Mouse (Mus musculus) limb, embryonic 10.5 days (tissue): ENCODE results near the gene Nmrk1. TPM values are rescaled to one million over a fixed set of nuclear protein-coding genes. Genes with fewer than 3 reads are reported as not detected.

ENCODE experiments used
- DNase-seq: peaks from one replicate; pipeline ENCODE4 v3.0.0-alpha.2; 2017; ENCODE audit warnings: low spot score
- H3K27ac ChIP-seq: fragments of 300-500 bp; sonication (generic); 2 replicates; pipeline ENCODE4 v1.5.1; 2016; ENCODE audit warnings: mild to moderate bottlenecking
- H3K27me3 ChIP-seq: fragments of 300-500 bp; sonication (generic); 2 replicates; pipeline ENCODE4 v1.6.1; 2016; ENCODE audit warnings: low read depth, mild to moderate bottlenecking; ENCODE audit not compliant: poor library complexity, severe bottlenecking
- H3K36me3 ChIP-seq: fragments of 300-500 bp; sonication (generic); 2 replicates; pipeline ENCODE4 v1.6.1; 2016; ENCODE audit warnings: mild to moderate bottlenecking, moderate library complexity
- H3K4me1 ChIP-seq: fragments of 300-500 bp; sonication (generic); 2 replicates; pipeline ENCODE4 v1.6.1; 2016
- H3K4me3 ChIP-seq: fragments of 300-500 bp; sonication (generic); 2 replicates; pipeline ENCODE4 v1.5.1; 2016; ENCODE audit warnings: mild to moderate bottlenecking, moderate library complexity
- H3K9me3 ChIP-seq: fragments of 300-500 bp; sonication (generic); replicated peaks from 2 replicates; pipeline ENCODE4 v1.6.1; 2016; ENCODE audit warnings: mild to moderate bottlenecking
- WGBS: fragments of 180-500 bp; shearing (Covaris S2); methylation state at CpG from one replicate; pipeline ENCODE4 v1.1.7; 2016; 5-methylcytosine and 5-hydroxymethylcytosine counted together
- polyA plus RNA-seq: library from polyadenylated mRNA; unstranded; fragments of >200 nt; fragmentation: Nextera tagmentation; extraction: Ambion mirVana; gene quantifications from 2 replicates; pipeline ENCODE4 v1.2.1, GENCODE M21; 2016

Nmrk1 gene
- polyA plus RNA-seq, 1 experiment from 2014 or later = 9.0 TPM

DNA sequence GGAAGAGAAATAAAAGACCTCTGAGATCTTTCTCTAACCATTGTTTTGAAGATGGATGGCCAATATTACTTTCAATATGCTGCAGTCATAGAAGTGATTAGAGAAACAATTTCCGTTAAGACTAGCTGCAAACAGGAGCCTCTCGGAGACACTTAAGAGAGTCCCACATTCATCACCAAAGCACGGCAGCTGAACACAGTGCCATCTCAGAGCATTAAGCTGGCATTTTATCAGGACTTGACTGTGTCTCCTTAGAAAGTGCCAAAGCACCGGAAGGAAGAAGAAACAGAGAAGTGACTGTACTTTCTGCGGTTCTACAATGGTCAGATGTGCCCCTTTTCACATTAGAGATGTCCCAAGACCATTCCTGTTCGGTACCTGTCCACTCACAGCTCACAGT is 34.0 kb upstream of the Nmrk1 start:
- DNase-seq = no peak
- Histone ChIP-seq H3K36me3 (no peaks in the 10 kb centered on the region), H3K9me3 (no peaks in the 10 kb centered on the region), H3K4me1 (peaks cover 12% of the 10 kb centered on the region), H3K27ac (no peak overlapping the region), H3K27me3 (no peaks in the 10 kb centered on the region), H3K4me3 (no peak overlapping the region)
- WGBS = 87% methylated on average over 6 of the region's 6 CpGs

DNA sequence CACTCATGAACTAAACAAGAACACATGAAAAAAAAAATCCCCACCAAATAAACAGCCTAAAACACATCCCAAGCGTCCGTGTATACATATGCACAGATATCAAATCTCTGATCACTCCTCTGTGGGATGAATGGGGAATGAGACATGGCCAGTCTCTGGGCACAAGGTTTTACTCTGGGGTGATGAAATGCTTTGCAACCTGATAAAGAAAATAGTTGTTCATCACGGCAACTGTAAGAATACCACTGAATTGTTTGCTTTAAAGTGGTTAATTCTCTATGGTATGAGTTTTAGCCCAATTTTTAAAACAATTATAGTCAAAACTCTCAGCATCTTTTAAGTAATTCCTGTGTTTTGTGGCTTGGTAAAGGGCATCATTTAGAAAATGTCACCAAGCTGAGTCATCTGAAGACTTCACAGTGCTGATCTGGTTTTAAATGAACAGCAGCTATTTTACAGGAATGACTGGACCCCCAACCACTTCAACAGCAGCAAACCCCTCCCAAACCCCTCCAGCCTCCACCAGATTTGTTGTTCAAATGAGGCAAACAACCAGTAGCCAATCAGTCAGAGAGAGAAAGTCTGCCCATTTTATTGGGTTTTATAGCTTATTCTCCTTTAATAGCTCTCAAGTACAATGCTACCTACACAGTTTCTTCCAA is 33.4 kb upstream of the Nmrk1 start:
- no peaks in the 10 kb centered on the region for H3K9me3 ChIP-seq
- no peak overlapping the region for H3K27ac ChIP-seq
- H3K36me3 ChIP-seq = no peaks in the 10 kb centered on the region
- DNase-seq = no peak
- 92% methylated on average over 3 of the region's 3 CpGs for WGBS
- no peaks in the 10 kb centered on the region for H3K27me3 ChIP-seq
- H3K4me1 ChIP-seq = peaks cover 18% of the 10 kb centered on the region
- H3K4me3 ChIP-seq = no peak overlapping the region

- H3K36me3 ChIP-seq = no peaks in the 10 kb centered on the region
- H3K27ac ChIP-seq = no peak overlapping the region
- 83% methylated on average over 8 of the region's 8 CpGs for WGBS
- DNase-seq = no peak
- no peak overlapping the region for H3K4me3 ChIP-seq
- peaks cover 23% of the 10 kb centered on the region for H3K4me1 ChIP-seq
- no peaks in the 10 kb centered on the region for H3K27me3 ChIP-seq
- H3K9me3 ChIP-seq = no peaks in the 10 kb centered on the region
These were observed 32.7 kb upstream of the Nmrk1 start for GRCm38 (mm10) chr19:18599051-18599450.

- H3K36me3 ChIP-seq = no peaks in the 10 kb centered on the region
- DNase-seq = no peak
- no peaks in the 10 kb centered on the region for H3K27me3 ChIP-seq
- no peak overlapping the region for H3K4me3 ChIP-seq
- no peak overlapping the region for H3K27ac ChIP-seq
- 94% methylated on average over 5 of the region's 5 CpGs for WGBS
- H3K4me1 ChIP-seq = peaks cover 23% of the 10 kb centered on the region
- H3K9me3 ChIP-seq = no peaks in the 10 kb centered on the region
These were observed 32.1 kb upstream of the Nmrk1 start for GRCm38 (mm10) chr19:18599650-18600049.

DNA sequence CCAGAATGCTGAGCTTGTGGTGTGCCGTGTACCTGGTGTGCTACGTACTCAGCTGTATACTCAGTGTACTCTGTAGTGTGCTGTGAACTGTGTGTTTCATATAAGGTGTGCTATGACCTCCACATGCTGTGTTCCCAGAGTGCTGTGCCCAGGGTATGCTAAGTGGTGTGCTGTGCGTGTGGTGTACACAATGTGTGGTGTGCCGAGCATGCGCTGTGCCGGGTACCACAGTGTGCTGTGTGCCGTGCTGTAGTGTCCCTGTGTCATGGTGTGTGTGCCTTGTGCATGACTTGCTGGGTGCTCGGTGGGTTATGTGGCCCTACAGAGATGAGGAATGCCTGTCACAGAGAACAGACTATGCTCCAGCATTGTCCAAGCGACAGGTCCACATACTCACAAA is 31.1 kb upstream of the Nmrk1 start:
- 96% methylated on average over 9 of the region's 9 CpGs for WGBS
- H3K9me3 ChIP-seq = no peaks in the 10 kb centered on the region
- no peaks in the 10 kb centered on the region for H3K36me3 ChIP-seq
- DNase-seq = no peak
- H3K27ac ChIP-seq = no peak overlapping the region
- H3K27me3 ChIP-seq = no peaks in the 10 kb centered on the region
- H3K4me1 ChIP-seq = peaks cover 23% of the 10 kb centered on the region
- H3K4me3 ChIP-seq = no peak overlapping the region

GRCm38 (mm10) chr19:18603011-18603410 is 28.7 kb upstream of the Nmrk1 start:
- H3K9me3 ChIP-seq = no peaks in the 10 kb centered on the region
- H3K36me3 ChIP-seq = no peaks in the 10 kb centered on the region
- H3K4me3 ChIP-seq = no peak overlapping the region
- 84% methylated on average over 6 of the region's 6 CpGs for WGBS
- no peak for DNase-seq
- no peaks in the 10 kb centered on the region for H3K27me3 ChIP-seq
- H3K4me1 ChIP-seq = peaks cover 35% of the 10 kb centered on the region
- no peak overlapping the region for H3K27ac ChIP-seq

DNA sequence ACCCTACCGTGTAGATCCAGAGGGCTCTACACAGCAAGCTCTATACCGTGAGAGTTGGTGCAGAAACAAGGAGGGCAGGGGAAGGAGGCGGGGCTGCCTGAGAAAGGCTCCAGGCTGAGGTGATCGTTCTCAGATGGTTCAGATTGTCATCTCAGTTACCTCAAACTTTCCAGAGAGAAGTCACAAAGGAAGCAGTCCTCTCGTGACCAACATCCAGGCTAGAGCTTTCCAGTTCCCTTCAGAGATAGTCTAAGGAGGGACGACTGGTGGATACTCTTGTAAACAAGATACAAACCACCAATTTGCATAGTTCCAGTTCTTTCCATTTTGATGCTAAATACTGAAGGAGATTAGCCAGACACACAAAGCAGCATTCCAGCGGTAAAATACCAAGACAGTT is 23.8 kb upstream of the Nmrk1 start:
- no peak for DNase-seq
- H3K27me3 ChIP-seq = no peaks in the 10 kb centered on the region
- 57% methylated on average over 7 of the region's 7 CpGs for WGBS
- no peak overlapping the region for H3K4me3 ChIP-seq
- peaks cover 21% of the 10 kb centered on the region for H3K4me1 ChIP-seq
- H3K27ac ChIP-seq = no peak overlapping the region
- H3K36me3 ChIP-seq = no peaks in the 10 kb centered on the region
- no peaks in the 10 kb centered on the region for H3K9me3 ChIP-seq

DNA sequence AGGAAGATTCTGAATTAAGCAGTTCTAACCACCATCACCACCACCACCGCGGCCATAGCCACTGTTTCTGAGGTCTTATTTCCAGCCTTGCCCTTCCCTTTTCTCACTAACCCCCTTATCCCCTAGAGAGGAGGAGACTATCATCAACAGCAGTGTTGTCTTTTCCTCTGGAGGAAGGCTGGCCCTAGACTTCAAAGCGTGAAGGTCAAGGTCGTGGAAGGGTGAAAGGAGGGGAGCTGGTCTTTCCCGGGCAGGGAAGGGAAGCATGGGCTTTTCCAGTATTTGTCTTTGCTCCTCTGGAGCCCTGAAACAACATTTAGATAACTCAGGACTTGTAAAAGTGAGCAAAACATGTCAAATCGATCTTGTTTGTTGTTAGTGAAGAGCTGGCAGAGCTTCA is 22.8 kb upstream of the Nmrk1 start:
- Histone ChIP-seq H3K27me3 (no peaks in the 10 kb centered on the region), H3K27ac (no peak overlapping the region), H3K36me3 (no peaks in the 10 kb centered on the region), H3K9me3 (no peaks in the 10 kb centered on the region), H3K4me3 (no peak overlapping the region), H3K4me1 (peaks cover 12% of the 10 kb centered on the region)
- DNase-seq = no peak
- 63% methylated on average over 6 of the region's 6 CpGs for WGBS

DNA sequence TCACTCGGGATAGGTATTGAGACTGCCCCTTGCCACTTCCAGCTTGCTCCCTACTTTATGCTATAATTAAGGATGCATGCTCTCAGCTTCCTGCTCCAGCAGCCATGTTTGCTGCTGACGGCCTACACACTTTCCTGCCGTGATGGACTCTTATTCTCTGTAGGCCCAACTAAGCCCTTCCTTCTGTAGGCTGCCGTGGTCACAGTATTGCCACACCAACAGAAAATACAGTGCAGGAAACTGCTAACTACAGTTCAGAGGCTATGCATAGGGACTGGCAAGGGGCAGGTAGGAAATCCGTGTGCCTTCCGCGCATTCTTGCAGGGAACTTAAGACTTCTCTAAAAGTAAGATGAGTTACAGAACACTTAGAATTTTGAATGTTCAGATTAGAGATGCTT is 17.4 kb upstream of the Nmrk1 start:
- Histone ChIP-seq H3K36me3 (no peaks in the 10 kb centered on the region), H3K9me3 (no peaks in the 10 kb centered on the region), H3K27me3 (no peaks in the 10 kb centered on the region), H3K4me3 (no peak overlapping the region), H3K4me1 (peaks cover 11% of the 10 kb centered on the region; the same call in 1 of the 2 replicates), H3K27ac (no peak overlapping the region)
- DNase-seq = no peak
- WGBS = 89% methylated on average over 7 of the region's 7 CpGs

DNA sequence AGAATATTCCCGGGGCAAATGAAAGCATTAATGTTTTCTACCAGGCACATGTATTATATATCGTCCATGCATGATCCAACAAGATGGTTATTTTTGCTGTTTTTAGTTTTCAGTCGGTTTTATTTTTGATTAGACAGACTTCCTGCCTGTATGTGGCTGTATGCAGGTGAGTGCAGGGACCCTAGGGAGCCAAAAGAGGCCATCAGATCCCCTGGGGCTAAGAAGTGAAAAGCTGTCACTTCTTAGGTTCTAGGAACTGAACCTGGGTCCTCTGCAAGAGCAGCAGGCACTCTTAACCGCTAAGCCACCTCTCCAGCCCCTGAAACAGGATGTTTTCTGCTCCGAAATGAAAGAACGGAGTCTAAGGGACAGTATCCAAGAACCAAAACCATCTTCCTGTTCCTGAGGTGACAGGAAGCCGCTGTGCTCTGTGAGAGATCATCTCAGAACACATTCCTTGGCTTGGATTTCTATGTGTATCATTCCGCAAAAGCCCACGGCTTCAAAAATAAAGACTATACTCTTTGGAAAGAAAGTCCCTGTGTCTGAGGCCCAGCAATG is 16.0 kb upstream of the Nmrk1 start:
- H3K36me3 ChIP-seq = no peaks in the 10 kb centered on the region
- no peaks in the 10 kb centered on the region for H3K9me3 ChIP-seq
- no peak overlapping the region for H3K27ac ChIP-seq
- H3K4me1 ChIP-seq = peaks cover 11% of the 10 kb centered on the region; the same call in 1 of the 2 replicates
- 79% methylated on average over 9 of the region's 9 CpGs for WGBS
- no peak overlapping the region for H3K4me3 ChIP-seq
- no peaks in the 10 kb centered on the region for H3K27me3 ChIP-seq
- DNase-seq = no peak

- DNase-seq = no peak
- WGBS = 91% methylated on average over 1 of the region's 1 CpGs
- Histone ChIP-seq H3K27ac (no peak overlapping the region), H3K27me3 (no peaks in the 10 kb centered on the region), H3K4me3 (no peak overlapping the region), H3K9me3 (no peaks in the 10 kb centered on the region), H3K4me1 (peaks cover 11% of the 10 kb centered on the region; the same call in 1 of the 2 replicates), H3K36me3 (no peaks in the 10 kb centered on the region)
These were observed 14.2 kb upstream of the Nmrk1 start for GRCm38 (mm10) chr19:18617504-18617903.

- Histone ChIP-seq H3K4me1 (peaks cover 11% of the 10 kb centered on the region; the same call in 1 of the 2 replicates), H3K4me3 (no peak overlapping the region), H3K9me3 (no peaks in the 10 kb centered on the region), H3K27me3 (no peaks in the 10 kb centered on the region), H3K36me3 (no peaks in the 10 kb centered on the region), H3K27ac (no peak overlapping the region)
- DNase-seq = no peak
- WGBS = 70% methylated on average over 5 of the region's 5 CpGs
These were observed 12.7 kb upstream of the Nmrk1 start for GRCm38 (mm10) chr19:18619060-18619459.

- WGBS = 94% methylated on average over 1 of the region's 1 CpGs
- DNase-seq = no peak
- Histone ChIP-seq H3K27me3 (no peaks in the 10 kb centered on the region), H3K27ac (no peak overlapping the region), H3K4me1 (peaks cover 11% of the 10 kb centered on the region; the same call in 1 of the 2 replicates), H3K4me3 (no peak overlapping the region), H3K36me3 (no peaks in the 10 kb centered on the region), H3K9me3 (no peaks in the 10 kb centered on the region)
These were observed 12.1 kb upstream of the Nmrk1 start for GRCm38 (mm10) chr19:18619691-18620090.

- H3K9me3 ChIP-seq = no peaks in the 10 kb centered on the region
- no peaks in the 10 kb centered on the region for H3K36me3 ChIP-seq
- H3K27ac ChIP-seq = no peak overlapping the region
- peaks cover 4% of the 10 kb centered on the region; the same call in 1 of the 2 replicates for H3K4me1 ChIP-seq
- H3K27me3 ChIP-seq = no peaks in the 10 kb centered on the region
- WGBS = 80% methylated on average over 2 of the region's 2 CpGs
- H3K4me3 ChIP-seq = no peak overlapping the region
- DNase-seq = no peak
These were observed 7.9 kb upstream of the Nmrk1 start for GRCm38 (mm10) chr19:18623894-18624293.
